Comparison of ENCODE assay signal across 7 mouse cellular contexts in genomic region chr11:101246702-101247012, GRCm38 (mm10). TPM values are rescaled to one million over a fixed set of nuclear protein-coding genes. Genes with fewer than 3 reads are reported as not detected.
A peak's percentile ranks its signal among the peaks of the same experiment; 100 is the strongest.
DNase-seq lines count a peak whose midpoint lies in the region; ATAC-seq and TF ChIP-seq lines count a peak whose summit lies in the region.

No protein-coding gene starts in this region.

- no peaks in the 10 kb centered on the region for H3K4me1 ChIP-seq in lung, postnatal 0 days (ENCODE audit: insufficient read depth, low read depth, low read length)
- H3K4me1 ChIP-seq in forebrain, embryonic 16.5 days (replicated peaks; ENCODE audit: control insufficient read depth, insufficient read depth, low read length), result peaks cover 7% of the 10 kb centered on the region; the same call in 1 of the 2 replicates
- H3K4me1 ChIP-seq in liver, embryonic 12.5 days, result peaks cover 38% of the 10 kb centered on the region
- peaks cover 15% of the 10 kb centered on the region; the same call in 1 of the 2 replicates for H3K4me1 ChIP-seq in stomach, embryonic 16.5 days (ENCODE audit: control insufficient read depth, insufficient read depth, low read length)

- H3K27ac ChIP-seq in lung, postnatal 0 days (ENCODE audit: low read length), result peak overlapping the region; percentile 92
- no peak overlapping the region for H3K27ac ChIP-seq in forebrain, embryonic 16.5 days (ENCODE audit: low read length)
- peak overlapping the region; percentile 16; the same call in 1 of the 2 replicates for H3K27ac ChIP-seq in liver, embryonic 12.5 days
- peak overlapping the region; percentile 90 for H3K27ac ChIP-seq in stomach, embryonic 16.5 days (ENCODE audit: low read length)

- H3K27me3 ChIP-seq in lung, postnatal 0 days (replicated peaks; ENCODE audit: insufficient read depth, low read length), result 0 out of 2 replicates have a peak, but pooled peaks cover 3% of the 10 kb centered on the region
- peaks cover 27% of the 10 kb centered on the region for H3K27me3 ChIP-seq in forebrain, embryonic 16.5 days (replicated peaks; ENCODE audit: control insufficient read depth, insufficient read depth, low read length)
- H3K27me3 ChIP-seq in liver, embryonic 12.5 days (replicated peaks), result peaks cover 72% of the 10 kb centered on the region
- H3K27me3 ChIP-seq in stomach, embryonic 16.5 days (ENCODE audit: control insufficient read depth, insufficient read depth, low read length), result no peaks in the 10 kb centered on the region

- 10% methylated on average over 7 of the region's 7 CpGs for WGBS in lung, postnatal 0 days
- 6% methylated on average over 7 of the region's 7 CpGs for WGBS in forebrain, embryonic 16.5 days
- 5% methylated on average over 7 of the region's 7 CpGs for WGBS in liver, embryonic 12.5 days (ENCODE audit: insufficient replicate concordance)
- WGBS in stomach, embryonic 16.5 days, result 9% methylated on average over 7 of the region's 7 CpGs

- peak overlapping the region; percentile 50 for H3K4me3 ChIP-seq in lung, postnatal 0 days (ENCODE audit: low read depth, low read length)
- peak overlapping the region; percentile 61 for H3K4me3 ChIP-seq in forebrain, embryonic 16.5 days (replicated peaks; ENCODE audit: low read length)
- H3K4me3 ChIP-seq in liver, embryonic 12.5 days, result peak overlapping the region; percentile 50
- H3K4me3 ChIP-seq in stomach, embryonic 16.5 days (replicated peaks; ENCODE audit: low read length), result peak overlapping the region; percentile 74

- peak overlapping the region; percentile 64 for H3K9ac ChIP-seq in lung, postnatal 0 days (replicated peaks; ENCODE audit: low read depth)
- H3K9ac ChIP-seq in forebrain, embryonic 16.5 days (replicated peaks; ENCODE audit: low read depth, low read length), result peak overlapping the region; percentile 79
- peak overlapping the region; percentile 55 for H3K9ac ChIP-seq in liver, embryonic 12.5 days
- peak overlapping the region; percentile 90 for H3K9ac ChIP-seq in stomach, embryonic 16.5 days (ENCODE audit: low read length)

- no peaks in the 10 kb centered on the region for H3K36me3 ChIP-seq in lung, postnatal 0 days (ENCODE audit: insufficient read depth, low read length)
- H3K36me3 ChIP-seq in forebrain, embryonic 16.5 days (ENCODE audit: control insufficient read depth, insufficient read depth), result no peaks in the 10 kb centered on the region
- no peaks in the 10 kb centered on the region for H3K36me3 ChIP-seq in liver, embryonic 12.5 days
- H3K36me3 ChIP-seq in stomach, embryonic 16.5 days (ENCODE audit: control insufficient read depth, insufficient read depth, low read length), result no peaks in the 10 kb centered on the region

- no peak for TF ChIP-seq CTCF in lung, postnatal 0 days (IDR thresholded peaks at IDR 0.05)

- DNase-seq in lung, postnatal 0 days (ENCODE audit: low spot score), result no peak
- DNase-seq in lung, postnatal 14 days, result no peak
- DNase-seq in gastrocnemius, postnatal 25 days, result no peak
- no peak for DNase-seq in right cerebral cortex, postnatal 4 days

- no peak for TF ChIP-seq EP300 in lung, postnatal 0 days (IDR thresholded peaks at IDR 0.05)

- no peaks in the 10 kb centered on the region for H3K9me3 ChIP-seq in lung, postnatal 0 days (ENCODE audit: low read length)
- H3K9me3 ChIP-seq in forebrain, embryonic 16.5 days (ENCODE audit: control insufficient read depth, low read length), result no peaks in the 10 kb centered on the region
- no peaks in the 10 kb centered on the region for H3K9me3 ChIP-seq in liver, embryonic 12.5 days (replicated peaks)
- H3K9me3 ChIP-seq in stomach, embryonic 16.5 days (replicated peaks; ENCODE audit: control insufficient read depth, low read length), result no peaks in the 10 kb centered on the region

- H3K4me2 ChIP-seq in lung, postnatal 0 days (replicated peaks; ENCODE audit: low read depth, low read length), result peak overlapping the region; percentile 70
- H3K4me2 ChIP-seq in forebrain, embryonic 16.5 days (ENCODE audit: low read length), result peak overlapping the region; percentile 93
- peak overlapping the region; percentile 70 for H3K4me2 ChIP-seq in liver, embryonic 12.5 days
- H3K4me2 ChIP-seq in stomach, embryonic 16.5 days (ENCODE audit: low read depth, low read length), result peak overlapping the region; percentile 91

- peak; percentile 16 for ATAC-seq in lung, postnatal 0 days
- ATAC-seq in forebrain, embryonic 16.5 days, result no peak
- ATAC-seq in liver, embryonic 12.5 days, result 0 out of 2 replicates have a peak, but pooled peaks have one; percentile 13
- ATAC-seq in stomach, embryonic 16.5 days (ENCODE audit: insufficient read depth, low FRiP score), result no peak

RNA-seq across cellular contexts. Expression of gene Ramp2, which starts 0.8 kb away (rescaled TPM):
- polyA plus RNA-seq in lung, postnatal 0 days (2015; fragmentation: Nextera tagmentation; extraction: Ambion mirVana), result 759 and 834 TPM in 2 replicates
- polyA plus RNA-seq in forebrain, embryonic 16.5 days (2015; fragmentation: Nextera tagmentation; extraction: Ambion mirVana), result 67.4 and 72.0 TPM in 2 replicates
- polyA plus RNA-seq in liver, embryonic 12.5 days (2016; fragmentation: Nextera tagmentation; extraction: Ambion mirVana), result 32.6 and 33.5 TPM in 2 replicates
- polyA plus RNA-seq in stomach, embryonic 16.5 days (2015; fragmentation: Nextera tagmentation; extraction: Ambion mirVana), result 95.8 and 106 TPM in 2 replicates
- 10 to 100 TPM; 31.8 to 51.8 TPM for total RNA-seq in gastrocnemius, postnatal 25 days (2021)

RNA-seq across cellular contexts. Expression of gene Vps25, which starts 6.8 kb away (rescaled TPM):
- 121 and 133 TPM in 2 replicates for polyA plus RNA-seq in lung, postnatal 0 days (2015; fragmentation: Nextera tagmentation; extraction: Ambion mirVana)
- polyA plus RNA-seq in forebrain, embryonic 16.5 days (2015; fragmentation: Nextera tagmentation; extraction: Ambion mirVana), result 91.1 and 93.3 TPM in 2 replicates
- polyA plus RNA-seq in liver, embryonic 12.5 days (2016; fragmentation: Nextera tagmentation; extraction: Ambion mirVana), result 106 TPM in 2 replicates
- polyA plus RNA-seq in stomach, embryonic 16.5 days (2015; fragmentation: Nextera tagmentation; extraction: Ambion mirVana), result 133 and 141 TPM in 2 replicates
- 10 to 100 TPM; 31.8 to 36.4 TPM for total RNA-seq in gastrocnemius, postnatal 25 days (2021)

RNA-seq across cellular contexts. Expression of gene Wnk4, which starts 13.7 kb away (rescaled TPM):
- polyA plus RNA-seq in lung, postnatal 0 days (2015; fragmentation: Nextera tagmentation; extraction: Ambion mirVana), result 10.6 and 14.6 TPM in 2 replicates
- polyA plus RNA-seq in forebrain, embryonic 16.5 days (2015; fragmentation: Nextera tagmentation; extraction: Ambion mirVana), result 5.8 and 6.2 TPM in 2 replicates
- polyA plus RNA-seq in liver, embryonic 12.5 days (2016; fragmentation: Nextera tagmentation; extraction: Ambion mirVana), result 11.3 and 12.3 TPM in 2 replicates
- polyA plus RNA-seq in stomach, embryonic 16.5 days (2015; fragmentation: Nextera tagmentation; extraction: Ambion mirVana), result 23.5 and 28.0 TPM in 2 replicates
- under 1 TPM in 1 of 2 experiments, not detected in 1; 0.48 TPM for total RNA-seq in gastrocnemius, postnatal 25 days (2021)

RNA-seq across cellular contexts. Expression of gene Ezh1, which starts 20.4 kb away (rescaled TPM):
- polyA plus RNA-seq in lung, postnatal 0 days (2015; fragmentation: Nextera tagmentation; extraction: Ambion mirVana), result 17.1 and 17.4 TPM in 2 replicates
- polyA plus RNA-seq in forebrain, embryonic 16.5 days (2015; fragmentation: Nextera tagmentation; extraction: Ambion mirVana), result 24.8 and 27.0 TPM in 2 replicates
- 9.8 and 10.3 TPM in 2 replicates for polyA plus RNA-seq in liver, embryonic 12.5 days (2016; fragmentation: Nextera tagmentation; extraction: Ambion mirVana)
- 18.5 and 21.8 TPM in 2 replicates for polyA plus RNA-seq in stomach, embryonic 16.5 days (2015; fragmentation: Nextera tagmentation; extraction: Ambion mirVana)
- total RNA-seq in gastrocnemius, postnatal 25 days (2021), result 10 to 100 TPM; 17.8 to 18.9 TPM

RNA-seq across cellular contexts. Expression of gene Cntd1, which starts 32.2 kb away (rescaled TPM):
- polyA plus RNA-seq in lung, postnatal 0 days (2015; fragmentation: Nextera tagmentation; extraction: Ambion mirVana), result 1.1 TPM in 2 replicates
- polyA plus RNA-seq in forebrain, embryonic 16.5 days (2015; fragmentation: Nextera tagmentation; extraction: Ambion mirVana), result 0.91 TPM in 2 replicates
- 0.74 and 1.3 TPM in 2 replicates for polyA plus RNA-seq in liver, embryonic 12.5 days (2016; fragmentation: Nextera tagmentation; extraction: Ambion mirVana)
- 0.70 and 1.2 TPM in 2 replicates for polyA plus RNA-seq in stomach, embryonic 16.5 days (2015; fragmentation: Nextera tagmentation; extraction: Ambion mirVana)
- under 1 TPM; 0.21 to 0.28 TPM for total RNA-seq in gastrocnemius, postnatal 25 days (2021)

Comparison
In these comparisons a context has a peak if more than half of its experiments do, and no peak if none do; other contexts are left out.
1. ATAC-seq: peak in lung, postnatal 0 days (single experiment) and liver, embryonic 12.5 days (single experiment); none in forebrain, embryonic 16.5 days (single experiment) and stomach, embryonic 16.5 days (single experiment).
2. Peak in every context shown above with its lines, with median percentiles within 50 percentile points of each other: H3K4me2 ChIP-seq, H3K4me3 ChIP-seq and H3K9ac ChIP-seq.